Mouse (Mus musculus) heart, adult 2 months (tissue): ENCODE measurements around the gene Mok.

Experiments used
- CTCF ChIP-seq: fragments of 200-600 bp; IDR thresholded peaks from 2 replicates; pipeline ENCODE4 v1.8.1; 2022; ENCODE audit warnings: antibody characterized with exemption, mild to moderate bottlenecking, moderate library complexity
- EP300 ChIP-seq: fragments of 200-500 bp; IDR thresholded peaks from 2 replicates; pipeline ENCODE4 v1.6.1; 2011; ENCODE audit warnings: low read depth, low read length, control low read depth; ENCODE audit not compliant: insufficient read depth

GRCm38 (mm10) chr12:110851414-110851813, 10.7 kb upstream of the Mok start:
- TF ChIP-seq CTCF = no peak
- TF ChIP-seq EP300 = no peak
